ENCODE assay signal across 35 mouse cellular contexts in the genomic region with DNA sequence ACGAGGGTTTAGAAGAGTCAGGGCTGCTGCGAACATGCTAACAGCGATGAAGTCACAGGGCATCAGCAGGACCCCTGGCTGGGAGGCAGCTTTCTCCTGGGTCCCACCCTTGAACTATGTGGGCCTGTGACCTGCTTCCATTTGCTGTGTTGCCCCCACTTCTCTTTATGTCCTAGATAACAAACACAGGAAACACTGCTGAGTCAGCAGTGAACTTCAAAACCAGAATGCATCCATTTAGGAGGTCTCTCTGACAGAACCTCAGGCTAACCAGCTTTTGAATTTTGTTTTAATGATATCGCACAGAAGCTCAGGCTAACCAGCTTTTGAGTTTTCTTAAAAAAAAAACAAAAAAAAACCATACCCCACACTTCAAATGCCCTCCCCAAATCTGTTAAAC.
"Had no signal": no experiment of that assay in that cellular context is flagged by ENCODE, and none has a peak within 500 bp of the region (broad histone marks: within the 10 kb centered on the region; RNA-seq: fewer than 3 reads in every experiment).

No protein-coding gene starts in this region.

- H3K27me3 ChIP-seq: heart, embryonic 12.5 days; heart, embryonic 13.5 days; heart, embryonic 15.5 days; hindbrain, embryonic 12.5 days; hindbrain, embryonic 13.5 days; hindbrain, embryonic 15.5 days; intestine, embryonic 15.5 days; kidney, embryonic 15.5 days had no signal

- DNase-seq: heart, postnatal 10 days; heart, postnatal 14 days; heart, postnatal 36 days; heart, postnatal 4 days; kidney, adult 11 months; kidney, adult 18-20 months; kidney, adult 2 months; kidney, adult 8-10 months; kidney, adult 9 months; kidney, postnatal 10 days; kidney, postnatal 14 days; kidney, postnatal 25 days; kidney, postnatal 36 days; kidney, postnatal 4 days; layer of hippocampus, adult 9-11 months; layer of hippocampus, postnatal 36 days had no signal

- H3K4me2 ChIP-seq: heart, embryonic 11.5 days; heart, embryonic 12.5 days; heart, embryonic 13.5 days; heart, embryonic 15.5 days; hindbrain, embryonic 12.5 days; hindbrain, embryonic 13.5 days; hindbrain, embryonic 14.5 days; hindbrain, embryonic 15.5 days; intestine, embryonic 15.5 days; kidney, embryonic 15.5 days had no signal

- H3K27ac ChIP-seq: heart, embryonic 10.5 days; heart, embryonic 13.5 days; heart, embryonic 15.5 days; hindbrain, embryonic 10.5 days; hindbrain, embryonic 12.5 days; hindbrain, embryonic 13.5 days; hindbrain, embryonic 14.5 days; hindbrain, embryonic 15.5 days; hindbrain, postnatal 0 days; intestine, embryonic 15.5 days; kidney, embryonic 15.5 days; kidney, postnatal 0 days; layer of hippocampus, adult 2 months had no signal

- H3K9ac ChIP-seq: heart, embryonic 12.5 days; heart, embryonic 13.5 days; heart, embryonic 15.5 days; hindbrain, embryonic 12.5 days; hindbrain, embryonic 13.5 days; hindbrain, embryonic 14.5 days; hindbrain, embryonic 15.5 days; intestine, embryonic 15.5 days; kidney, embryonic 15.5 days had no signal

- H3K4me1 ChIP-seq: heart, embryonic 10.5 days; heart, embryonic 12.5 days; heart, embryonic 15.5 days; hindbrain, embryonic 12.5 days; intestine, embryonic 15.5 days; kidney, embryonic 15.5 days had no signal

- ATAC-seq: hindbrain, embryonic 16.5 days; hindbrain, postnatal 0 days; inflammation-experienced regulatory T-cells, adult 6 months; intestine, embryonic 15.5 days; intestine, embryonic 16.5 days; intestine, postnatal 0 days had no signal

- H3K4me3 ChIP-seq: heart, embryonic 10.5 days; heart, embryonic 12.5 days; heart, embryonic 13.5 days; heart, embryonic 15.5 days; hindbrain, embryonic 10.5 days; hindbrain, embryonic 12.5 days; hindbrain, embryonic 13.5 days; hindbrain, embryonic 15.5 days; intestine, embryonic 15.5 days; kidney, embryonic 15.5 days; layer of hippocampus, adult 2 months had no signal

- H3K9me3 ChIP-seq: heart, embryonic 10.5 days; heart, embryonic 12.5 days; heart, embryonic 13.5 days; heart, embryonic 15.5 days; hindbrain, embryonic 10.5 days; hindbrain, embryonic 12.5 days; hindbrain, embryonic 13.5 days; hindbrain, embryonic 15.5 days; intestine, embryonic 15.5 days; kidney, embryonic 15.5 days had no signal

- H3K36me3 ChIP-seq: heart, embryonic 10.5 days; heart, embryonic 12.5 days; heart, embryonic 13.5 days; heart, embryonic 15.5 days; intestine, embryonic 15.5 days; kidney, embryonic 15.5 days had no signal
